In the genomic region with DNA sequence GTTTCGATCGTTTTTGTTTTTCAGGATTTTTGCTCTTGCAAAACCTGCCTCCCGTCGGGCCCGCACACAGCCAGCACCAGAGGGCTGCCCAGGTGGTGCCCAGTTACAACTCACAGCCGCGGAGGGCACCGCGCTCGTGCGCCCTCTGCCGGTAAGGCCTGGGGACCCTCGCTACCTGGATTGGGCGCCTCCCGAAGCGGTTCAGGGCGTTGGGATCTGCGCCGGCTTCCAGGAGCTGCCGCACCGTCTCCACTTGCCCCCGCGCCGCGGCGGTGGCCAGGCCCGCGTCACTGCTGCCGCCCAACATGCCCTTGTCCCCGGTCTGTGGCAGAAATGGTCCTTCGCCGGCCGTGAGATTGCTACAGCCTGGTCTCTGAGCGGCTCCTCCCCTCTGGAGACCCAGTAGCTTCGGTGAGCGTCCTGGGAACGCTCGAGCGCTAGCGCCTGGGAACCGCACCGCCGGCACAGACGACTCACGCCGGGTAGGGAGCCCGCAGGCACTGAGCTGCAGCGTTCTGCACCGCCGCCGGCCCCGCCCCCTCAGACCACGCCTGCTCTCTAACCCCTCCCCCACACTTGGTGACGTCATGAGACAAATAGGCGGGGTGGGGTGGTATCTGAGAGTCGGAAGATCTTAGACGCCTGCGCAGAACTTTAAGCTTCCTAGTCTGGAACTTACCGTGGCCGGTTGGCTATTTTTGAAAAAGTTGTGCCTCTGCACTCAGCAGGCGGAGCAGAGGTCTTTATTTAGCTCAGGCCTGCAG, we compare ENCODE assay signal across 8 mouse cellular contexts. TPM values are rescaled to one million over a fixed set of nuclear protein-coding genes. Genes with fewer than 3 reads are reported as not detected.
DNase-seq lines count a peak whose midpoint lies in the region; ATAC-seq lines count a peak whose summit lies in the region.

A gene (minus strand): TSS at position 549 of the 764 bp plus-strand sequence.

- peak within 1 kb of the TSS; percentile 39 for H3K4me3 ChIP-seq in neural tube, embryonic 15.5 days (replicated peaks)

- WGBS in neural tube, embryonic 15.5 days: under 1% methylated on average over 61 of the region's 61 CpGs

- H3K9ac ChIP-seq in neural tube, embryonic 15.5 days (replicated peaks): no peak within 1 kb of the TSS

- peak; percentile 87 for ATAC-seq in neural tube, embryonic 15.5 days (ENCODE audit: low FRiP score)

- DNase-seq in MEL-GATA-1-ER (ENCODE audit: extremely low read depth, low read depth): peak; percentile 76
- DNase-seq in cerebellum, adult 9-10 months: peak; percentile 49
- peak; percentile 74 for DNase-seq in forelimb bud, embryonic 11.5 days (ENCODE audit: low read depth, low spot score)
- DNase-seq in heart, postnatal 36 days: peak; percentile 95 to 96
- peak; percentile 25 to 74 for DNase-seq in layer of hippocampus, adult 18-20 months (ENCODE audit: low spot score in 2 of 2)
- peak; percentile 94 to 95 for DNase-seq in lung, adult 18-20 months
- DNase-seq in testis, postnatal 14 days (ENCODE audit: low spot score): peak; percentile 93

- no peaks in the 10 kb centered on the region for H3K9me3 ChIP-seq in neural tube, embryonic 15.5 days (replicated peaks)

- H3K4me1 ChIP-seq in neural tube, embryonic 15.5 days: peaks cover 9% of the 10 kb centered on the region

- intact Hi-C loops in heart, postnatal 36 days (cut with DNase I): loop anchor here (1.0 kb wide), 1 partner anchor 165 kb away; no protein-coding TSS in a partner anchor

- H3K36me3 ChIP-seq in neural tube, embryonic 15.5 days: no peaks in the 10 kb centered on the region

- H3K27ac ChIP-seq in neural tube, embryonic 15.5 days (replicated peaks): no peak within 1 kb of the TSS

- peaks cover 88% of the 10 kb centered on the region for H3K27me3 ChIP-seq in neural tube, embryonic 15.5 days (replicated peaks)

- H3K4me2 ChIP-seq in neural tube, embryonic 15.5 days: peak within 1 kb of the TSS; percentile 68

RNA-seq across cellular contexts. Expression of the gene that starts here (rescaled TPM):
- under 1 TPM; 0.50 to 0.76 TPM for total RNA-seq in heart, postnatal 36 days (2021)
- 1 to 10 TPM; 1.2 TPM for total RNA-seq in layer of hippocampus, adult 18-20 months (2021)
- polyA plus RNA-seq in neural tube, embryonic 15.5 days (2015; fragmentation: Nextera tagmentation; extraction: Ambion mirVana): 0.93 and 2.3 TPM in 2 replicates

Comparison
In these comparisons a context has a peak if more than half of its experiments do, and no peak if none do; other contexts are left out.
1. Peak in DNase-seq in heart, postnatal 36 days; RNA of the gene not detected or under 1 TPM.